In the genomic region with DNA sequence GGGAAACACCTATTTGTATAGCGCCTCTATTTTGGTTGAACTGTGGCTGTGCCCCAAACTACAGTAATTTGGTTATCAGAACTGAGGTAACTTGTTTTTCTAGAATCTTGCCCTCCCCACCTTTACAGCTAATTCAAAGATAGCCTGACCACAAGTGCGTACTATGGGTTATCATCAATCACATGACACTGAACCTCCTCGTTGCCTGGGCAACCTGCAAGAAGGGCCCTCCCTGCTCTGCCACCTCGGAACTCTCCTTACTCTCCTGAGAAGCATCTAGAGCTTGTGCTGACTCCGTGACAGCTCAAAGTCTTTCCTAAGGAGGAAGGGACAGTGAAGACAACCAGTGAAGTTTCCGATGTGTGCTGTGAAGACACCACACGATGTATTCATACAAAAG, we compare ENCODE assay signal across 20 mouse cellular contexts.
A peak's percentile ranks its signal among the peaks of the same experiment; 100 is the strongest.
DNase-seq lines count a peak whose midpoint lies in the region; ATAC-seq and TF ChIP-seq lines count a peak whose summit lies in the region.
"Had no signal": no experiment of that assay in that cellular context is flagged by ENCODE, and none has a peak within 500 bp of the region (broad histone marks: within the 10 kb centered on the region; RNA-seq: fewer than 3 reads in every experiment).

No protein-coding gene starts in this region.

- no peak for DNase-seq in stomach, postnatal 0 days (ENCODE audit: low spot score)
- no peak for DNase-seq in intestine, embryonic 14.5 days (ENCODE audit: low spot score)
- DNase-seq in liver, embryonic 13.5 days = peak; percentile 51
- DNase-seq in right cerebral cortex, postnatal 25 days = no peak
- no peak for DNase-seq in kidney, postnatal 4 days
- DNase-seq in midbrain, embryonic 14.5 days = no peak
- DNase-seq: cerebellum, postnatal 14 days; embryo, embryonic 11 days; gastrocnemius, postnatal 10 days; heart, postnatal 10 days; spleen, adult 18-20 months; thymus, postnatal 25 days had no signal

- no peak overlapping the region for H3K27ac ChIP-seq in stomach, embryonic 15.5 days
- no peak overlapping the region for H3K27ac ChIP-seq in stomach, postnatal 0 days (replicated peaks)
- no peak overlapping the region for H3K27ac ChIP-seq in intestine, embryonic 14.5 days (ENCODE audit: low read depth)
- no peak overlapping the region for H3K27ac ChIP-seq in liver, embryonic 13.5 days
- no peak overlapping the region for H3K27ac ChIP-seq in stomach, embryonic 16.5 days (ENCODE audit: low read length)
- no peak overlapping the region for H3K27ac ChIP-seq in midbrain, embryonic 14.5 days (replicated peaks; ENCODE audit: low read depth, low read length)
- H3K27ac ChIP-seq: embryonic facial prominence, embryonic 15.5 days; forebrain, embryonic 10.5 days; lung, embryonic 15.5 days had no signal

- H3K4me2 ChIP-seq in stomach, embryonic 15.5 days = no peak overlapping the region
- no peak overlapping the region for H3K4me2 ChIP-seq in stomach, postnatal 0 days (replicated peaks; ENCODE audit: low read depth)
- 0 out of 2 replicates have a peak overlapping the region, but pooled peaks have one; percentile 4 for H3K4me2 ChIP-seq in intestine, embryonic 14.5 days (ENCODE audit: low read length)
- H3K4me2 ChIP-seq in liver, embryonic 13.5 days = no peak overlapping the region
- H3K4me2 ChIP-seq in stomach, embryonic 16.5 days (ENCODE audit: low read depth, low read length) = no peak overlapping the region
- H3K4me2 ChIP-seq in midbrain, embryonic 14.5 days (ENCODE audit: low read length) = no peak overlapping the region
- H3K4me2 ChIP-seq: embryonic facial prominence, embryonic 15.5 days; lung, embryonic 15.5 days had no signal

- no peak for TF ChIP-seq EP300 in stomach, postnatal 0 days (optimal IDR thresholded peaks at IDR 0.05)

- no peak overlapping the region for H3K9ac ChIP-seq in stomach, embryonic 15.5 days
- H3K9ac ChIP-seq in stomach, postnatal 0 days (ENCODE audit: low read length) = no peak overlapping the region
- no peak overlapping the region for H3K9ac ChIP-seq in intestine, embryonic 14.5 days (ENCODE audit: low read length)
- H3K9ac ChIP-seq in liver, embryonic 13.5 days = no peak overlapping the region
- H3K9ac ChIP-seq in stomach, embryonic 16.5 days (ENCODE audit: low read length) = no peak overlapping the region
- no peak overlapping the region for H3K9ac ChIP-seq in midbrain, embryonic 14.5 days (replicated peaks; ENCODE audit: low read length)
- H3K9ac ChIP-seq: embryonic facial prominence, embryonic 15.5 days; lung, embryonic 15.5 days had no signal

- WGBS in stomach, embryonic 15.5 days = 41% methylated on average over 7 of the region's 7 CpGs
- WGBS in stomach, postnatal 0 days = 38% methylated on average over 7 of the region's 7 CpGs
- 42% methylated on average over 7 of the region's 7 CpGs for WGBS in intestine, embryonic 14.5 days
- WGBS in liver, embryonic 13.5 days (ENCODE audit: insufficient replicate concordance) = 36% methylated on average over 7 of the region's 7 CpGs
- WGBS in stomach, embryonic 16.5 days = 45% methylated on average over 7 of the region's 7 CpGs
- 73% methylated on average over 7 of the region's 7 CpGs for WGBS in midbrain, embryonic 14.5 days

- no peaks in the 10 kb centered on the region for H3K36me3 ChIP-seq in stomach, embryonic 15.5 days
- H3K36me3 ChIP-seq in stomach, postnatal 0 days (ENCODE audit: control insufficient read depth, insufficient read depth, low read length) = no peaks in the 10 kb centered on the region
- H3K36me3 ChIP-seq in intestine, embryonic 14.5 days (ENCODE audit: control insufficient read depth, insufficient read depth, low read length) = no peaks in the 10 kb centered on the region
- H3K36me3 ChIP-seq in liver, embryonic 13.5 days = no peaks in the 10 kb centered on the region
- H3K36me3 ChIP-seq in stomach, embryonic 16.5 days (ENCODE audit: control insufficient read depth, insufficient read depth, low read length) = no peaks in the 10 kb centered on the region
- H3K36me3 ChIP-seq in midbrain, embryonic 14.5 days (ENCODE audit: control insufficient read depth, insufficient read depth, low read length) = no peaks in the 10 kb centered on the region
- H3K36me3 ChIP-seq: embryonic facial prominence, embryonic 15.5 days; forebrain, embryonic 10.5 days; lung, embryonic 15.5 days had no signal

- no peak overlapping the region for H3K4me3 ChIP-seq in stomach, embryonic 15.5 days (replicated peaks)
- H3K4me3 ChIP-seq in stomach, postnatal 0 days (ENCODE audit: low read depth, low read length) = no peak overlapping the region
- no peak overlapping the region for H3K4me3 ChIP-seq in intestine, embryonic 14.5 days (ENCODE audit: low read depth, low read length)
- no peak overlapping the region for H3K4me3 ChIP-seq in liver, embryonic 13.5 days (replicated peaks)
- H3K4me3 ChIP-seq in stomach, embryonic 16.5 days (replicated peaks; ENCODE audit: low read length) = no peak overlapping the region
- no peak overlapping the region for H3K4me3 ChIP-seq in midbrain, embryonic 14.5 days (replicated peaks; ENCODE audit: low read depth, low read length)
- H3K4me3 ChIP-seq: embryonic facial prominence, embryonic 15.5 days; forebrain, embryonic 10.5 days; lung, embryonic 15.5 days had no signal

- TF ChIP-seq CTCF in stomach, postnatal 0 days (IDR thresholded peaks at IDR 0.05; ENCODE audit: low read depth) = no peak

- peak; percentile 56 for ATAC-seq in stomach, embryonic 15.5 days (ENCODE audit: insufficient read depth, low FRiP score, low read depth)
- no peak for ATAC-seq in stomach, postnatal 0 days (ENCODE audit: low FRiP score, low TSS enrichment)
- peak; percentile 86 for ATAC-seq in intestine, embryonic 14.5 days (replicated peaks; ENCODE audit: low FRiP score, low TSS enrichment, low read depth)
- peak; percentile 93 for ATAC-seq in liver, embryonic 13.5 days (ENCODE audit: low read depth)
- ATAC-seq in stomach, embryonic 16.5 days (ENCODE audit: insufficient read depth, low FRiP score) = peak; percentile 25; the same call in 1 of the 2 replicates
- no peak for ATAC-seq in midbrain, embryonic 14.5 days (ENCODE audit: low FRiP score, low TSS enrichment)
- ATAC-seq: hindbrain, embryonic 16.5 days; midbrain, embryonic 16.5 days; Patski had no signal

- no peaks in the 10 kb centered on the region for H3K9me3 ChIP-seq in stomach, embryonic 15.5 days
- no peaks in the 10 kb centered on the region for H3K9me3 ChIP-seq in stomach, postnatal 0 days (ENCODE audit: control insufficient read depth, low read length)
- H3K9me3 ChIP-seq in intestine, embryonic 14.5 days (ENCODE audit: control insufficient read depth, low read length) = no peaks in the 10 kb centered on the region
- H3K9me3 ChIP-seq in liver, embryonic 13.5 days (replicated peaks) = no peaks in the 10 kb centered on the region
- no peaks in the 10 kb centered on the region for H3K9me3 ChIP-seq in stomach, embryonic 16.5 days (replicated peaks; ENCODE audit: control insufficient read depth, low read length)
- 0 out of 2 replicates have a peak, but pooled peaks cover 4% of the 10 kb centered on the region for H3K9me3 ChIP-seq in midbrain, embryonic 14.5 days (ENCODE audit: control insufficient read depth, low read length)
- H3K9me3 ChIP-seq: embryonic facial prominence, embryonic 15.5 days; forebrain, embryonic 10.5 days; lung, embryonic 15.5 days had no signal

- H3K4me1 ChIP-seq in stomach, embryonic 15.5 days = no peaks in the 10 kb centered on the region
- H3K4me1 ChIP-seq in stomach, postnatal 0 days (replicated peaks; ENCODE audit: control insufficient read depth, insufficient read depth) = no peaks in the 10 kb centered on the region
- peaks cover 4% of the 10 kb centered on the region; the same call in 1 of the 2 replicates for H3K4me1 ChIP-seq in intestine, embryonic 14.5 days (replicated peaks; ENCODE audit: control insufficient read depth, insufficient read depth, low read length)
- peaks cover 13% of the 10 kb centered on the region for H3K4me1 ChIP-seq in liver, embryonic 13.5 days (replicated peaks)
- H3K4me1 ChIP-seq in stomach, embryonic 16.5 days (ENCODE audit: control insufficient read depth, insufficient read depth, low read length) = no peaks in the 10 kb centered on the region
- no peaks in the 10 kb centered on the region for H3K4me1 ChIP-seq in midbrain, embryonic 14.5 days (ENCODE audit: control insufficient read depth, insufficient read depth, low read length)
- H3K4me1 ChIP-seq: embryonic facial prominence, embryonic 15.5 days; forebrain, embryonic 10.5 days had no signal

- H3K27me3 ChIP-seq in stomach, embryonic 15.5 days (replicated peaks) = no peaks in the 10 kb centered on the region
- no peaks in the 10 kb centered on the region for H3K27me3 ChIP-seq in stomach, postnatal 0 days (ENCODE audit: control insufficient read depth, insufficient read depth, low read length)
- H3K27me3 ChIP-seq in intestine, embryonic 14.5 days (replicated peaks; ENCODE audit: control insufficient read depth, insufficient read depth, low read length) = no peaks in the 10 kb centered on the region
- H3K27me3 ChIP-seq in liver, embryonic 13.5 days = no peaks in the 10 kb centered on the region
- no peaks in the 10 kb centered on the region for H3K27me3 ChIP-seq in stomach, embryonic 16.5 days (ENCODE audit: control insufficient read depth, insufficient read depth, low read length)
- H3K27me3 ChIP-seq in midbrain, embryonic 14.5 days (ENCODE audit: control insufficient read depth, insufficient read depth, low read length) = no peaks in the 10 kb centered on the region
- H3K27me3 ChIP-seq: embryonic facial prominence, embryonic 15.5 days; lung, embryonic 15.5 days; Patski had no signal

Comparison
In these comparisons a context has a peak if more than half of its experiments do, and no peak if none do; other contexts are left out.
1. ATAC-seq: peak in stomach, embryonic 15.5 days (single experiment), intestine, embryonic 14.5 days (single experiment), liver, embryonic 13.5 days (single experiment) and stomach, embryonic 16.5 days (single experiment); none in stomach, postnatal 0 days (single experiment) and midbrain, embryonic 14.5 days (single experiment).